Mouse (Mus musculus): ENCODE data around the gene Mrgbp.

Gene Mrgbp

DNA sequence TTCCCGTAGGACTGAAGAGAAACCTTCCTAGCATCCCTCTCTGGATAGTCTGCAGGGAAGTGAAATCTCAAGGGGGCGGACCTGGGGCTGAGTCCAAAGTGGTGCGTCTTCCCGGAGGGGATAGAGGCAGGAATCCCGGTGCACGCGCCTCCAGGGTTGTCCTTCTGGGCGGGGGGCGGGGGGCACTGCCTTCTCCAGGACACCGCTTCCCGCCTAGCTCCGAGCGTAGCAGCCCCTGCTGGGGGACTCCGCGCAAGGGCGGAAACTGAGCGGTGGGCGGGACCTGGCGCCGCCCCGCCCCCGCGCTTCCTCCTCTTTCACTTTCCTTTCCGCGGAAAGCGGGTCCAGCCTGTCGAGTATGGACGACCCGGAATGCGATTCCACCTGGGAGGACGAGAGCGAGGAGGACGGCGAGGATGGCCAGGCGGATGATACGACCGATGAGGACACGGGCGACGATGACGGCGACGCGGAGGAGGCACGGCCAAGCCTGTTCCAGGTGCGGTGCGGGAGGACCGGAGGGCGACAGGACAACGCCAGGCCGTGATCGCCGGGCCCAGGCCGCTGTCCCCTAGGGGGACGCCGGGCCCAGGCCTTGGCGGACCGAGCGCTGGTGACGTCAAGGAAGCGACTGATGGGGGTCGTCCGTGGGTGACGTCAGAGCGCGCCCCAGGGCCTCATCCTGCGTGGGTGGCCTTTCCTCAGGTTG is 8.2 kb downstream of the Mrgbp start, which contains the start of gene Ogfr:
TSS of gene Ogfr (plus strand) at position 123 of the 709 bp plus-strand sequence.
- DNase-seq (ENCODE audit: low spot score in 2 of 2): peak; percentile 75 to 86

DNA sequence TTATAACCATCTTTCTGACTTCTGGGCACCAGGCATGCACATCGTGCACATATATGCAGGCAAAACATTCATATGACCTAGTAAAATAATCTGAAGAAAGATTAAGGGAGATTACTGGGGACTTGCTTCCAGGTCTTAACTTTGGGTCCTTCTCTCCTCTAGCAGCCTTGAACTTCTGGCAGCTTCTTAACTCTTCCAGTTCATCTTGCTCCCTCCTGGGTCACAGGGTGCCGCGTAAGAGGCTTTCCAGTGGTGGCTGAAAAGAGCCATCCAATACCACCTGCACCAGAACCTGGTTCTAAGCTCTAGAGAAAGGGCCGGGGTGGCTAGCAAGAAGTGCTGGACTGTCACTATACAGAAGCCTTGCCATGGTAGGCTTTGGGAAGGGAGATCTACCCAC is 16.4 kb downstream of the Mrgbp start, which contains the start of gene Col9a3:
TSS of gene Col9a3 (plus strand) at position 301 of the 400 bp plus-strand sequence.
- no peak for DNase-seq (ENCODE audit: low spot score in 2 of 2)

DNA sequence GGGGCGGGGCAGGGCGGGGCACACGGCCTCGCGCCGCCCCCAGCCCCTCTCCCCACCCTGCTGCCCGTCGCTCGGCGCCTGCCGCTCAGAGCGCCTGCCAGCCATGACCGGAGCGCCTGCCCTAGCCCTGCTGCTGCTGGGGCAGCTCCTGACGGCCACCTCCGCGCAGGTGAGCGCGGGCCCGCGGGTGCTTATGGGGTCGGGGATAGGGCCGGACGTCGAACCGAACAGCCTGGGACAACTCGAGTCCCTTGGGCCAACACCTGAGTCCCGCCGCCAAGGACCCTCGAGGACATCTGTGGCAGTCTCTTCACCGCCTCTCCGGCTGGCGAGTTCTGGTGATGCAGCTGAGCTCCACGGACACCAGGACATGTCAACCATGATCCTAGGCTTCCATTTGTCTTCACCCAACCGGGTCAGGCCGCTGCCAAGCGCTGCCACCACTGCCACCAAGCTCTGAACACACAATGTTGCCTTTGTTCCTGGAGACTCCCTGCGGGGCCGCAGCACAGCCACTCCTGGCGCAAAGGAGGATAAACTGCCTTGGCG is 17.1 kb downstream of the Mrgbp start:
- no peak for DNase-seq (ENCODE audit: low spot score in 2 of 2)

DNA sequence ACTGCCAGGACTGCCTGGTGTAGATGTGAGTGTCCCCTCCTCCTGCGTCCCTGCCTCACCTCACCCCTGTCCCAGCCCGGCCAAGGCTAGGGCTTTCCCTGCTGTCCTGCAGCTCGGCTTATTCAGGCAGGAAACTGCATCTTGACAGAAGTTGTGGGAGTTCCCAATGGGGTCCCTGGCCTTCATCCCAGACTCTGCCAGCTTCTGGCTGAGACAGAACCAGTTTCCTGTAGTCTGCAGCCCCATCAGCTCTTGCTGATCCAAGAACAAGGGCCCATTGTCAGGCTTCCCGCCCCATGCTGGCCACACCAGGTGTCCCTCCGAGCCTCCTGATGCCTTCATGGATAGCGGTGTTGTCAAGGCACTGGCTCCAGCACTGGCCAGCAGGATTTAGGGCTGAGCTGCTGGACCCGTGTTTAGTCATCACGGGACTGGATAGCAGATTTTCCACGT is 19.5 kb downstream of the Mrgbp start:
- DNase-seq (ENCODE audit: low spot score in 2 of 2): peak; percentile 38 to 61

DNA sequence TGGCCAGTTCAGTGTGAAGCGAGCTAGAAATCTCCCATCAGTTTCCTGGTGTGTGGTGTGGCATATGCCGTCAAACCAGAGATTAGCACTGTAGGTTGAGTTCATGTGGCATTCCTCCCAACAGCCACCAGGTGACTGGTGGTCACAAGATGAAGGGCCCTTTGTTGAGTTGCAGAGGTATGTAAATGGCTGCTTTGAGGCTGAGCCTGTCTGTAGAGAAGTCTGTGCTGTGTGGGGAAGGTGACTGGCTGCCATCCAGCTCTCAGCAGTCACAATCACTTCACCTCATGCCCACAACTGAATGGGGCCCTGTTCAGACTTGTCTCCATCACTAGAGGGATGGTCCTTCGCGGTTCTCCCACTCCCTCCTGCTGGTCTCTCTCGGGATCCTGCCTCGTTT is 23.7 kb downstream of the Mrgbp start:
- no peak for DNase-seq (ENCODE audit: low spot score in 2 of 2)

DNA sequence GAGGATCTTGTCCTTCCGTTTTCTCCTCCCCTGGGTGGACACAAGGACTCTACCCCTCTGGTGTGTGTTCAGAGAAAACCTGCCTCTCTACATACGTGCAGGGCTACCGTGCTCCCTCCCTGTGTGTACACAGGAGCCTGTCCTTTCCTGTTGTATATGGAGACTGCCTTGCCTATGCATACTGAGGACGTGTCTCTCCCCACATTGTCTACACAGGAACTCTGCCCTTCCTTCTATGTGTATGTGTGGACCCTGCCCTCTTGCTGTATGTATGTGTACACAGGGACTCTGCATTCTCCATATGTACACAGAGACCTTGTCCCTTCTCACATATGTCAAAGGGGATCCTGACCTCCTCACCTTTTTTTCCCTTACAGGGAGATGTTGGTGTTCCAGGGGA is 29.2 kb downstream of the Mrgbp start:
- DNase-seq (ENCODE audit: low spot score in 2 of 2): no peak

DNA sequence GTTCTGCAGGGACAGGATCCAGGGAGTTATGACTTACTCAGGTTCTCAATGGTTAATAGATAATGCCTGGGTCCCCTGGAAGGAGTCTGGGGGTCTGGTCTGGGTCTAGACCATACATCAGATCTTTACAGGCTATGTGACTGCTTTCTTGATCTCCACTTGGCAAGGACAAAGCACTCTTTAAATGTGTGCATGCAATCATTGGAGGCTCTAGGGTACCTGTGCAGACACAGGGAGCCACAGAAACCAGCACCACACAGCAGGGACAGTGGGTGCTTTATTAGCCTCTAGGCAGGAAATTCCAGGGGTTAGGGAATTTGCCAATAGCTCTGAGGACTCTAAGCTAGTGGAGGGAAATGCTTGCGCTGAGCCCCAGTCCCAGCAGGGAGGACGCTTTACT is 30.8 kb downstream of the Mrgbp start:
- DNase-seq (ENCODE audit: low spot score in 2 of 2): no peak
